Mouse (Mus musculus) E14TG2a.4 (cell line): Measurements from ENCODE around the gene Wee1.

Source experiments
- CTCF ChIP-seq: conservative IDR thresholded peaks from 2 replicates; pipeline ENCODE4 v1.5.1; 2014; ENCODE audit warnings: low read length
- NANOG ChIP-seq: IDR thresholded peaks from 2 replicates; pipeline ENCODE4 v1.6.1; 2014; ENCODE audit warnings: borderline replicate concordance, low read length, mixed read lengths
- POU5F1 ChIP-seq: IDR thresholded peaks from 2 replicates; pipeline ENCODE4 v1.6.1; 2014; ENCODE audit warnings: low read length, borderline replicate concordance

DNA sequence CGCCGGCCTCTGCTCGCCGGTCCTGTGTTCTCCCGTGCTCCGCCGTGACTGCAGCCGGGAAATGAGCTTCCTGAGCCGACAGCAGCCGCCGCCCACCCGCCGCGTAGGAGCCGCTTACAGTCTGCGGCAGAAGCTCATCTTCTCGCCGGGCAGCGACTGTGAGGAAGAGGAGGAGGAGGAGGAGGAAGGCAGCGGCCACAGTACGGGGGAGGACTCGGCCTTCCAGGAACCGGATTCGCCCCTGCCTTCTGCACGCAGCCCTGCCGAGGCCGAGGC lies 381 bp downstream of the Wee1 start:
- no peak for TF ChIP-seq CTCF
- TF ChIP-seq POU5F1: no peak
- no peak for TF ChIP-seq NANOG
